Mouse (Mus musculus) megakaryocyte, embryonic 14.5 days (primary cell): Measurements from ENCODE around the gene Ints7.

Source experiments
- FLI1 ChIP-seq: IDR thresholded peaks from 2 replicates; pipeline ENCODE4 v1.6.1; 2012; ENCODE audit warnings: low read length, inconsistent platforms, mixed read lengths
- GATA1 ChIP-seq: IDR thresholded peaks from 3 replicates; pipeline ENCODE4 v1.6.1; 2012; ENCODE audit warnings: mixed read lengths, low read length, inconsistent platforms, borderline replicate concordance

- TF ChIP-seq FLI1 (no peak), GATA1 (no peak)
These were observed 40.5 kb upstream of the Ints7 start for GRCm38 (mm10) chr1:191534896-191535295.
